ENCODE assay signal across 12 mouse cellular contexts in the genomic region with DNA sequence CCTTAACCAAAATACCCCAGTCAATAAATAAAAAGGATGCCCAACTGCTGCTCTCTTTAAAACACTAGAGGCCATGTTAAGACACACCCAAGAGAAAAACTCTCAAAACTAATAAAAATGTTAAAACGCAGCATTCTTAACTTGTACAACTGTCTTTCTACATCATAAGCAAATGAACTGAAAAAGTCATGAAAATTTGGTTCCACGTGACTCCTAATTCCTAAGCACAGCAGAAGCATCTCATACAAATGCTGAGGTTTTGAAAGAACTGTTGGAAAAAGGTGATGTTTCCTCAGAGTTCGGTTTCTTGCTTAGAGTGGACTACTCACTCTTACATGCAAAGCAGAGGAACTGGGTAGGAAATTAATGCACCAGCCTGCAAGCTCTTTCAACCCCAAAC. TPM values are rescaled to one million over a fixed set of nuclear protein-coding genes. Genes with fewer than 3 reads are reported as not detected.
A peak's percentile ranks its signal among the peaks of the same experiment; 100 is the strongest.
DNase-seq lines count a peak whose midpoint lies in the region; ATAC-seq and TF ChIP-seq lines count a peak whose summit lies in the region.
"Had no signal": no experiment of that assay in that cellular context is flagged by ENCODE, and none has a peak within 500 bp of the region (broad histone marks: within the 10 kb centered on the region; RNA-seq: fewer than 3 reads in every experiment).

No protein-coding gene starts in this region.

- H3K9ac ChIP-seq in embryonic facial prominence, embryonic 15.5 days = no peak overlapping the region
- no peak overlapping the region for H3K9ac ChIP-seq in intestine, embryonic 14.5 days (ENCODE audit: low read length)
- H3K9ac ChIP-seq in neural tube, embryonic 12.5 days = no peak overlapping the region
- H3K9ac ChIP-seq: heart, embryonic 12.5 days had no signal

- intact Hi-C loops in left cerebral cortex, adult 2 months (cut with DNase I) = no loop called here
- intact Hi-C loops in left cerebral cortex, postnatal 36 days (cut with DNase I) = loop anchor here (10.0 kb wide), 4 partner anchors 130 to 1020 kb away; no protein-coding TSS in a partner anchor

- H3K4me1 ChIP-seq in embryonic facial prominence, embryonic 15.5 days = peaks cover 34% of the 10 kb centered on the region
- peaks cover 20% of the 10 kb centered on the region for H3K4me1 ChIP-seq in intestine, embryonic 14.5 days (replicated peaks; ENCODE audit: control insufficient read depth, insufficient read depth, low read length)
- peaks cover 23% of the 10 kb centered on the region for H3K4me1 ChIP-seq in neural tube, embryonic 12.5 days

- no peak for ATAC-seq in embryonic facial prominence, embryonic 15.5 days (ENCODE audit: insufficient number of reproducible peaks, low FRiP score, low TSS enrichment, low read depth)
- no peak for ATAC-seq in intestine, embryonic 14.5 days (replicated peaks; ENCODE audit: low FRiP score, low TSS enrichment, low read depth)
- no peak for ATAC-seq in neural tube, embryonic 12.5 days (ENCODE audit: low FRiP score, low read depth)

- WGBS in embryonic facial prominence, embryonic 15.5 days = 52% methylated on average over 3 of the region's 3 CpGs
- WGBS in intestine, embryonic 14.5 days = 61% methylated on average over 3 of the region's 3 CpGs
- 68% methylated on average over 3 of the region's 3 CpGs for WGBS in neural tube, embryonic 12.5 days

- no peak for DNase-seq in left cerebral cortex, adult 2 months (ENCODE audit: extremely low spot score in 1 of 2, low spot score in 2 of 2)
- DNase-seq in left cerebral cortex, postnatal 36 days (ENCODE audit: low spot score in 2 of 2) = no peak
- no peak for DNase-seq in intestine, embryonic 14.5 days (ENCODE audit: low spot score)
- no peak for DNase-seq in ovary, adult 18-20 months (ENCODE audit: low spot score)
- no peak for DNase-seq in spleen, postnatal 36 days (ENCODE audit: low spot score in 2 of 2)
- DNase-seq in urinary bladder, postnatal 10 days (ENCODE audit: low spot score) = no peak
- DNase-seq: adrenal gland, postnatal 36 days had no signal

- H3K27me3 ChIP-seq in embryonic facial prominence, embryonic 15.5 days = no peaks in the 10 kb centered on the region
- H3K27me3 ChIP-seq in intestine, embryonic 14.5 days (replicated peaks; ENCODE audit: control insufficient read depth, insufficient read depth, low read length) = no peaks in the 10 kb centered on the region
- no peaks in the 10 kb centered on the region for H3K27me3 ChIP-seq in neural tube, embryonic 12.5 days (replicated peaks)
- H3K27me3 ChIP-seq: heart, embryonic 12.5 days had no signal

- no peak overlapping the region for H3K27ac ChIP-seq in left cerebral cortex, adult 2 months
- no peak overlapping the region for H3K27ac ChIP-seq in embryonic facial prominence, embryonic 15.5 days (replicated peaks)
- no peak overlapping the region for H3K27ac ChIP-seq in intestine, embryonic 14.5 days (ENCODE audit: low read depth)
- H3K27ac ChIP-seq in neural tube, embryonic 12.5 days = no peak overlapping the region

- no peaks in the 10 kb centered on the region for H3K9me3 ChIP-seq in embryonic facial prominence, embryonic 15.5 days (replicated peaks)
- no peaks in the 10 kb centered on the region for H3K9me3 ChIP-seq in intestine, embryonic 14.5 days (ENCODE audit: control insufficient read depth, low read length)
- no peaks in the 10 kb centered on the region for H3K9me3 ChIP-seq in neural tube, embryonic 12.5 days
- H3K9me3 ChIP-seq: G1E; heart, embryonic 12.5 days had no signal

- peak overlapping the region; percentile 59; the same call in 1 of the 2 replicates for H3K4me2 ChIP-seq in embryonic facial prominence, embryonic 15.5 days (replicated peaks)
- H3K4me2 ChIP-seq in intestine, embryonic 14.5 days (ENCODE audit: low read length) = peak overlapping the region; percentile 61
- H3K4me2 ChIP-seq in neural tube, embryonic 12.5 days (replicated peaks) = peak overlapping the region; percentile 69

- H3K4me3 ChIP-seq in left cerebral cortex, adult 2 months = peak overlapping the region; percentile 84
- peak overlapping the region; percentile 93; the same call in 1 of the 2 replicates for H3K4me3 ChIP-seq in embryonic facial prominence, embryonic 15.5 days (replicated peaks)
- H3K4me3 ChIP-seq in intestine, embryonic 14.5 days (ENCODE audit: low read depth, low read length) = peak overlapping the region; percentile 87
- H3K4me3 ChIP-seq in neural tube, embryonic 12.5 days = peak overlapping the region; percentile 87
- H3K4me3 ChIP-seq: myocyte had no signal

- TF ChIP-seq CTCF in left cerebral cortex, adult 2 months (IDR thresholded peaks at IDR 0.05) = no peak

- H3K36me3 ChIP-seq in embryonic facial prominence, embryonic 15.5 days = no peaks in the 10 kb centered on the region
- H3K36me3 ChIP-seq in intestine, embryonic 14.5 days (ENCODE audit: control insufficient read depth, insufficient read depth, low read length) = peaks cover 11% of the 10 kb centered on the region; the same call in 1 of the 2 replicates
- H3K36me3 ChIP-seq in neural tube, embryonic 12.5 days = no peaks in the 10 kb centered on the region

RNA-seq across cellular contexts. Expression of a gene that starts 3.3 kb away (rescaled TPM):
- total RNA-seq in left cerebral cortex, adult 2 months (2021) = 10 to 100 TPM; 36.0 to 39.1 TPM
- 10 to 100 TPM; 39.0 to 46.1 TPM for total RNA-seq in left cerebral cortex, postnatal 36 days (2021)
- polyA plus RNA-seq in embryonic facial prominence, embryonic 15.5 days (2015; fragmentation: Nextera tagmentation; extraction: Ambion mirVana) = 15.1 and 15.3 TPM in 2 replicates
- 15.2 and 15.5 TPM in 2 replicates for polyA plus RNA-seq in intestine, embryonic 14.5 days (2014; fragmentation: Nextera tagmentation; extraction: Ambion mirVana)
- polyA plus RNA-seq in neural tube, embryonic 12.5 days (2016; fragmentation: Nextera tagmentation; extraction: Ambion mirVana) = 37.1 and 37.7 TPM in 2 replicates
